Mouse (Mus musculus) lung, adult 2 months (tissue): Measurements from ENCODE around the gene Atf6b. TPM values are rescaled to one million over a fixed set of nuclear protein-coding genes. Genes with fewer than 3 reads are reported as not detected.

Experiments
- DNase-seq: peaks from one replicate; pipeline ENCODE4 v3.0.0; 2022
- H3K4me1 ChIP-seq: fragments of 200-500 bp; 2 replicates; pipeline ENCODE4 v1.6.1; 2011; ENCODE audit warnings: low read length; ENCODE audit not compliant: control insufficient read depth, insufficient read depth
- H3K4me3 ChIP-seq: fragments of 200-500 bp; replicated peaks from 2 replicates; pipeline ENCODE3; 2011; ENCODE audit warnings: low read depth, mild to moderate bottlenecking, control low read depth, low read length; ENCODE audit errors: extremely low read depth
- CTCF ChIP-seq: fragments of 200-500 bp; IDR thresholded peaks from 2 replicates; pipeline ENCODE4 v1.5.1; 2011; ENCODE audit warnings: mild to moderate bottlenecking, low read length, control low read depth; ENCODE audit not compliant: insufficient read depth
- POLR2A ChIP-seq: fragments of 200-500 bp; IDR thresholded peaks from 2 replicates; pipeline ENCODE4 v1.6.1; 2011; ENCODE audit warnings: low read depth, mild to moderate bottlenecking, control low read depth, low read length, borderline replicate concordance; ENCODE audit errors: extremely low read depth
- WGBS: fragments of 180-500 bp; shearing (Covaris S2); methylation state at CpG from one replicate; pipeline ENCODE4 v1.1.7; 2018; 5-methylcytosine and 5-hydroxymethylcytosine counted together
- polyA plus RNA-seq: library from polyadenylated mRNA; depleted of rRNA; stranded (reverse); fragments of >200 nt; gene quantifications from 2 replicates; pipeline ENCODE4 v1.2.3, GENCODE M21; 2012; rRNA removed

Atf6b gene
- polyA plus RNA-seq, 1 experiment, result 81.8 TPM

DNA sequence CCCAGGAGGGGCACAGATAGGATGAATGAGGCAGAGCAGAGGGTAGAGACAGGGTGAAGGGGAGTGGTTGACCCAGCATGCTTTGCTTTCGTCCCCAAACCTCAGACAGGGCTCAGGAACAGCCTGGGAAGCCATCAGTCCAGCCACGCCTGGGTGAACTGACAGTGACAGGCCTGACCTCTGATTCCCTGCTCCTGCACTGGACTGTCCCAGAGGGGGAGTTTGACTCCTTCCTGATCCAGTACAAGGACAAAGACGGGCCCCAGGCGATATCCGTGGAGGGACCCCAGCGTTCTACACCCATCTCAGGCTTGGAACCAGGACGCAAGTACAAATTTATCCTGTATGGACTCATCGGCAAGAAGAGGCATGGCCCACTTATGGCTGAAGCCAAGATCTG, 36.2 kb downstream of the Atf6b start:
- DNase-seq, result no peak
- Histone ChIP-seq H3K4me1 (peaks cover 20% of the 10 kb centered on the region), H3K4me3 (no peak overlapping the region)
- TF ChIP-seq POLR2A, result no peak
- no peak for TF ChIP-seq CTCF
- 80% methylated on average over 8 of the region's 8 CpGs for WGBS

DNA sequence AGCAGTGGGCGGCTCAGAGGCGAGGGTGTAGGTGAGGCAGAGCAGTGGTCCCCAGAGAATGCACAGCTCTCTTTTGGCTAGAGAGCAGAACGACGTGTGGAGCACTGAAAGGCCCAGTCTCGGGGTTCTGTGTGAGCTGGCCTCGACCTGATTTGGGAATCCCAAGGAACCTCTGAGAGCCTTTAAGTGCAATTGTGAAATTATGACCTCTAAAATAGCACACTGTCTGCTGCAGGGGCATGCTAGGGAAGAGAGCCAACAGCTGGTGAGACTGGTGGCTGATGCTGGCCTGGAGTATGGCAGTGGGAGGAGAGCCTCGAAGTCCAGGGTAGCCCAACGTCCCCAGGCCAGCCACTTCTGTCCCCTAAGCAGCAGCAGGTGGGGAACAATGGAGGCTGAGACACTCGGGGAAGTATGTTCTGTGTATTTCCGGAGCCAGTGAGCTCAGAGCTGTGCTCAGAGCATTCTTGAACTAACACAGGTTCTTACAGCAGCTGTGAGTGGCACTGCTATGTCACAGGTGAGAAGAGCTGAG, 36.8 kb downstream of the Atf6b start:
- H3K4me3 ChIP-seq, result no peak overlapping the region
- H3K4me1 ChIP-seq, result peaks cover 20% of the 10 kb centered on the region
- TF ChIP-seq POLR2A (no peak), CTCF (no peak)
- peak; percentile 50 for DNase-seq
- 50% methylated on average over 10 of the region's 10 CpGs for WGBS

DNA sequence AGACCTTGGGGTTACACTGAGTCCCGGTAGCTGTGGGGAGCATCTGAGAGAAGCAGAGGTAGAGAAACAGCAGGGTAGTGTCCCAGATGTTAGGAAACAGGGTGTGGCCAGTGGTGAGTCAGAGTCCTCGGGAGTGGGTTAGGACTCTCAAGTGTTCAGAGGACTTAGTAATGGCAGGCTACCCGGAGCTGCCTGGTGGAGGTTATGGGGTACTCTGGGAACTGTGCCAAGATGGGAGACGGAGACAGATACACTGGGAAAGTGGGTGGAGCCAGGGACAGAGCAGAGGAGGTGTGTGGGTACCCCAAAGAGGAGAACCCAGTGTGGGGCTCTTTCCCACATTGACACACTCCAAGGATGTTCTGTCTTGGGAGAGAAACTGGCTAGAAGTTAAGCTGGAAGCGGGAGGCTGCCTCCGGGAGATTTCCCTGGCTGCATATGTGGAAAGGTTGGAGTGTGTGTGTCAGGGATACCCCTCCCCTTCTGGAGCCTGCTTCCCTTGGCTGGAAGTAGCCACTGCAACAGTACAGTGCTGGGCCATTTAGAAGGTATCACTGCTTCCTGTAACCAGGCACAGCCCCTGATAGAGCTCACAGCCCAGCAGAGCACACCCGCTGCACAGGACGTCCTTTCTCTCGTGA, 37.4 kb downstream of the Atf6b start:
- WGBS, result 38% methylated on average over 9 of the region's 9 CpGs
- TF ChIP-seq POLR2A, result no peak
- no peak for TF ChIP-seq CTCF
- DNase-seq, result no peak
- H3K4me1 ChIP-seq, result peaks cover 20% of the 10 kb centered on the region
- H3K4me3 ChIP-seq, result no peak overlapping the region

DNA sequence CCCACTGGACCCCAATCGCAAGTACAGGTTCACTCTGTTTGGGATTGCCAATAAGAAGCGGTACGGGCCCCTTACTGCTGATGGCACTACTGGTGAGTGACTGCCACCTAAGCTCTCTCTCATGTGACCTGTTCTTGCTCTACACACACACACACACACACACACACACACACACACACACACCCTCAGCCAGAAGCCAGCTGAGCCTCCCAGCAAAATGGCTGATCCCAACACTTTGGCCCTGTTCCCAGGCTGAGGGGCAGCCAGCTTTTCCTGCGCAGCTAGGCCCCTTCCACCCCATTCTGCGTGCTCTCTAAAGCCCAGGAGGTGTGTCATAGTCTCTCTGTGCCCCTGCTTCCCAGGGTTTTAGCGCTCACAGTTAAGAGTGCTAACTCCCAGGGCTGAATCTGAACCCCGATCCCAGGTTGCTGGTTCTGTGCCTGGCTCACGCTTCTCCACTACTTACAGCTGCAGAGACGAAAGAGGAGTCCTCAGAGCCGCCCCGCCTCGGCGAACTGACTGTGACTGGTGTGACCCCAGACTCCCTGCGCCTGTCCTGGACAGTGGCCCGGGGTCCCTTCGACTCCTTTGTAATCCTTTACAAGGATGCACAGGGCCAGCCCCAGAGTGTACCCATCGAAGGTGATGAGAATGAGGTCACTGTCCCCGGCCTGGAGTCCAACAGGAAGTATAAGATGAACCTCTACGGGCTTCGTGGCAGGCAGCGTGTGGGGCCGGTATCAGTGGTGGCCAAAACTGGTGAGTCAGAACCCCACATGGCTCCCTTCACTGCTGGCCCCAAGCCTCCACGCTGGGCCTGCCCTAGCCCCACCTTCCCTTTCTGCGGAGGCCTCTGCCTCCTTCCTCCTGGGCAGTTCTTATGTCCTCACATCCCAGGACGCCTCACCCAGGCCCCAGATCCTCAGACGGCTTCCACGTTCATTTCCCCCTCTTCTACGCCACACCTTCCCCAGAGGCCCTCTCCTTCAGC, 38.5 kb downstream of the Atf6b start:
- WGBS, result 57% methylated on average over 28 of the region's 28 CpGs
- H3K4me3 ChIP-seq, result no peak overlapping the region
- H3K4me1 ChIP-seq, result peaks cover 22% of the 10 kb centered on the region
- DNase-seq, result no peak
- TF ChIP-seq POLR2A (no peak), CTCF (no peak)

DNA sequence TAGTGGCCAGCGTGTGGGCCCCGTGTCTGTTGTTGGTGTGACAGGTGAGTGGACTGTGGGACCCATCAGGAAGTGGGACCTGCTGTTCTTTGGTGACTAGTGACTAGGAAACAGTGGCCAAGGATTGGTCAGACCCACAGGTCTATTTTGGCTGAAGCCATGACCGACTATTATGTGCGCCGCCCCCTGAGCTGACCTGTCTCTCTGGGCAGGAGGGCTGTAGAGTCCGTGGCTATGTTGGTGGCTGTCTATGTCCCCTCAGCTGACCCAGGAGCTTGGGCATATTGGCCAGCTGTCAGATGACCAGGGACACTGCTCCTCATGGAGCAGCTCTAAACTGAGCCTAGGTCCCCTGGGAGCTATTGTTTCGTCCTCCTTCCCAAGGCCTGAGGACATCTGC, 41.9 kb downstream of the Atf6b start:
- no peak for DNase-seq
- TF ChIP-seq POLR2A (no peak), CTCF (no peak)
- Histone ChIP-seq H3K4me1 (peaks cover 15% of the 10 kb centered on the region), H3K4me3 (no peak overlapping the region)
- WGBS, result 93% methylated on average over 7 of the region's 7 CpGs

DNA sequence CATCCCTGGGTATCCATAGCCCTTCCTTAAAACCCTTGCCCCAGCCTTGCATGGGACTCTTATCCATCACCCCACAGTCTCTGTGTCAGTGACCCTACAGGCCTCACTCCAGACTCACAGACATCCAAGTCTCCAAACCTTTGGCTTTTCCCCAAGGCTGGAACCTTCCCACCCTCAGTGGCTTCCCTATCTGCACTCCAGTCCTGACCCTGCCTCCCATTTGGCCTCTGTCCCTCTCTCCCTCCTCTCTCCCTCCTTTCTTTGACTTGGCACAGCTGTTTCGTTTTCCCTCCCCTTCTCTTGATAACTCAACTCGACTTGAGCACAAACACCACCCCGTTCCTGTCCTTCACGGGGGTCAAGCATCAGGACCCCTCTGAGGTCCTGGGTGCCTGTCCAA, 43.5 kb downstream of the Atf6b start:
- TF ChIP-seq CTCF (no peak), POLR2A (no peak)
- 18% methylated on average over 4 of the region's 4 CpGs for WGBS
- peak; percentile 32 for DNase-seq
- H3K4me3 ChIP-seq, result no peak overlapping the region
- H3K4me1 ChIP-seq, result peaks cover 11% of the 10 kb centered on the region

DNA sequence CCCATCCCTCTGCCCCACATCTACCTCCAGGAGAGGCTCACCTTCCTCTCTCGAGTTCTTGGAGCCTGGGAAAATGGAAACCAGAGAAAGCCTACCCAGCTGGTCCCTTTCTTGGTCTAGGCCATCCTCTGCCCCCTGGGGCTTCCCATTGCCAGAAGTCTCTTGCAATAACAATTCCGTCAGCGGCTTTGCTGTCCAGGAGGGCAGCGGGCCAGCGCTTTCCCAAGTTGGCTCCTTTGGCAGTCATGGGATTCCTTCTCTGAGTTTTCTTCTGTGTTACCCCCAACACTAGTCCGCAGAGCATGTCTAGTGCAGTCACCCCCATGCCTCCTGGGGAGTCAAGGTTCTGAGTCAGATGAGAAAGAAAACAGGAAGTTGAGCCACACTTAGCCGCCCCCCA, 46.0 kb downstream of the Atf6b start:
- no peak for TF ChIP-seq CTCF
- no peak for TF ChIP-seq POLR2A
- 55% methylated on average over 7 of the region's 7 CpGs for whole genome bisulfite sequencing
- Histone ChIP-seq H3K4me3 (no peak overlapping the region), H3K4me1 (peaks cover 11% of the 10 kb centered on the region)
- DNase-seq, result peak; percentile 50

DNA sequence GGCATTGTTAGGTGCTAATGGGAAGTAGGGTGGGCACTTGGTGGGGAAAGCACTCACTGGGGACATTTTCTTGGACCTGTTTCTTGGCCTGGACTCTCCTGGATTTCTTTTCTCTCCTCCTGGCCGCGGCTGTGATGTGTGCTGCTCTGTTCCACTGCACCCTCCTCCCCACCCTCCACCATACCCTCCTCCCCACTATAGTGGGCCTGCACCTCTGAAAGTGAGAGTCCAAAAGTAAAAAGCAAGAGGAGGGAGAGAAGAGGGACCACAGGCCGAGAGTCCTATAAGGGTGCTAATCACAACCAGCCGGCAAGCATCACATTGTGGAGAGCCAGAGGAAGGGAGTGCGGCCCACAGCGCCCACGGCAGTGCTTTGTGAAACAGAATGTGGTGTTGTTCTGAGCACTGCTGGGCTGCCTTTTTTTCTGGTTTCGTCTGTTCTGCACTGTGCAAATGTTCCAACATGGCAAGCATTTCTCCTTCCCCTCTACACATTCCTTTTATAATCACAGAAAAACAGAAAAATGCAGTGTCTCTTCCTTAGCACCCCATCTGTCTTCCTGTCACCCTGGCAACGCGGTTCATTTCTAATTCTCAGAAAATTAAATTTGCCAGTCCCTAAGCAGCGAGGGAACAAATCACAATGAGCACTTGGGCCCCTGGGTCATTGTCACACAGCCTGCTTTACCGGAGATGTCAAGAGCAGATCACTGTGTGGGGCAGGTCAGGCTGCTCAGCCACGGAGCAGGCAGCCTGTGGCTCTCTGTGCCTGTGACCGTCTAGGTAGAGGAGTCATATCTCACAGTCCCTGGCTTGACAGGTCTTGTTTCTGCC, 52.8 kb downstream of the Atf6b start:
- no peak overlapping the region for H3K4me3 ChIP-seq
- peaks cover 4% of the 10 kb centered on the region for H3K4me1 ChIP-seq
- TF ChIP-seq POLR2A (no peak), CTCF (no peak)
- 48% methylated on average over 14 of the region's 14 CpGs for WGBS
- no peak for DNase-seq

DNA sequence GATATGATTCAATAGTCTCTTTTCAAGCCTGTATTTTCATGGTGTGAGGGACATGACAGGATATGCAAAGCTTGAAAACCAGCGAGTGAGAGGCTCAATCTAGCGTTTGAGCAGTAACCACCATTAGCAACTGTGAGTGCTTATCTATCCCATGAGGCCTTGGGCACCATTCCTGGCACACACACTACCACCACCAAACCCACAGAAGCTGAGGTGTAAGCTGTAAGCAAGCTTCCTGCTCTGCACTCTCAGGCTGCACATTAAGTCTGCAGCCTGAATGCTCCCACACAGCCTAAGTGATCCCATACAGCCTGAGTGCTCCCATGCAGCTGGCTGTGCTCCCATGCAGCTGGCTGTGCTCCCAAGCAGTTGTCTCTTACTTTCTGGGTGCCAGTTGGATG, 53.7 kb downstream of the Atf6b start:
- H3K4me3 ChIP-seq, result no peak overlapping the region
- H3K4me1 ChIP-seq, result peaks cover 4% of the 10 kb centered on the region
- TF ChIP-seq POLR2A (no peak), CTCF (no peak)
- DNase-seq, result no peak
- 39% methylated on average over 2 of the region's 2 CpGs for WGBS

Other genes starting within 250 kb of the Atf6b start
- 0.49 and 0.75 TPM in 2 replicates for gene BC051142, start 248.3 kb upstream of the Atf6b start, polyA plus RNA-seq
- 0.08 TPM in 1 of 2 replicates, not detected in the other for gene Btnl4, start 169.8 kb upstream of the Atf6b start, polyA plus RNA-seq
- 0.15 TPM in 1 of 2 replicates, not detected in the other for gene Btnl6, start 129.8 kb upstream of the Atf6b start, polyA plus RNA-seq
- 105 and 168 TPM in 2 replicates for gene Notch4, start 82.9 kb upstream of the Atf6b start, polyA plus RNA-seq
- 32.2 and 35.6 TPM in 2 replicates for gene Gpsm3, start 57.3 kb upstream of the Atf6b start, polyA plus RNA-seq
- 87.8 and 88.3 TPM in 2 replicates for gene Pbx2, start 55.9 kb upstream of the Atf6b start, polyA plus RNA-seq
- 1,792 and 1,921 TPM in 2 replicates for gene Ager, start 49.3 kb upstream of the Atf6b start, polyA plus RNA-seq
- gene Rnf5, start 43.5 kb upstream of the Atf6b start, polyA plus RNA-seq, result 52.0 and 83.7 TPM in 2 replicates
- 172 TPM in 2 replicates for gene Agpat1, start 42.9 kb upstream of the Atf6b start, polyA plus RNA-seq
- 5.7 and 8.2 TPM in 2 replicates for gene Egfl8, start 31.2 kb upstream of the Atf6b start, polyA plus RNA-seq
- gene Ppt2, start 18.6 kb upstream of the Atf6b start, polyA plus RNA-seq, result 38.7 and 40.9 TPM in 2 replicates
- 5.2 and 6.7 TPM in 2 replicates for gene Prrt1, start 17.6 kb upstream of the Atf6b start, polyA plus RNA-seq
- gene Fkbpl, start 2.4 kb upstream of the Atf6b start, polyA plus RNA-seq, result 2.4 and 2.9 TPM in 2 replicates
- gene Tnxb, start 23.4 kb downstream of the Atf6b start, polyA plus RNA-seq, result 39.6 and 49.2 TPM in 2 replicates
- 136 and 137 TPM in 2 replicates for gene C4b, start 96.7 kb downstream of the Atf6b start, polyA plus RNA-seq
- gene Cyp21a1, start 157.4 kb downstream of the Atf6b start, polyA plus RNA-seq, result 0.19 and 0.27 TPM in 2 replicates
- gene Stk19, start 189.8 kb downstream of the Atf6b start, polyA plus RNA-seq, result 45.1 and 46.0 TPM in 2 replicates
- gene Dxo, start 189.9 kb downstream of the Atf6b start, polyA plus RNA-seq, result 45.6 and 58.1 TPM in 2 replicates
- 77.8 and 94.8 TPM in 2 replicates for gene Skiv2l, start 203.1 kb downstream of the Atf6b start, polyA plus RNA-seq
- 22.4 and 23.2 TPM in 2 replicates for gene Nelfe, start 203.2 kb downstream of the Atf6b start, polyA plus RNA-seq
- gene Cfb, start 215.4 kb downstream of the Atf6b start, polyA plus RNA-seq, result 20.8 and 23.8 TPM in 2 replicates
- gene Zbtb12, start 232.3 kb downstream of the Atf6b start, polyA plus RNA-seq, result 10.6 and 12.3 TPM in 2 replicates
- not detected in 2 replicates for gene Gm20547, start 234.9 kb downstream of the Atf6b start, polyA plus RNA-seq